Mouse (Mus musculus) urinary bladder, postnatal 14 days (tissue): Measurements from ENCODE around the gene Wfdc12.

ENCODE experiments used
- DNase-seq: peaks from one replicate; pipeline ENCODE4 v3.0.0; 2021; ENCODE audit warnings: low spot score

The Wfdc12 gene

DNA sequence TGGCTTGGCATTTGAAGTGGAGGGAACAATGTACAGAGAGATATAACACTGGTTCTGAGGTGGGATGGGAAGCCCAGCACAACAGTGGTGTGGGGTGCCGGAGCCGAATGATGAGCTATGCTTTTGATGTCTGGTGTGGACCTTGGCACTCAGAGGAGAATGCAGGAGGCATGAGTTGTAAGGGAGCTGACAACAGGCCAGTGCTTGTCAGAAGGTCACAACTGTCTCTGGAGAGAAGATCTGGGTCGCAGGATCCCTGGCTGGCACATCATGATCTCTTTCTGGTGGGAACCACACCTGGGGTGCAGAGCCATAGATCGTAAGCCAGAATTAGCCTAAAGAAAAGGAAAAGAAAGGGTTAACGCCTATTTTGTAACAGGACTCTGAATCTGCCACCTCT is 12.6 kb downstream of the Wfdc12 start:
- DNase-seq, result no peak

DNA sequence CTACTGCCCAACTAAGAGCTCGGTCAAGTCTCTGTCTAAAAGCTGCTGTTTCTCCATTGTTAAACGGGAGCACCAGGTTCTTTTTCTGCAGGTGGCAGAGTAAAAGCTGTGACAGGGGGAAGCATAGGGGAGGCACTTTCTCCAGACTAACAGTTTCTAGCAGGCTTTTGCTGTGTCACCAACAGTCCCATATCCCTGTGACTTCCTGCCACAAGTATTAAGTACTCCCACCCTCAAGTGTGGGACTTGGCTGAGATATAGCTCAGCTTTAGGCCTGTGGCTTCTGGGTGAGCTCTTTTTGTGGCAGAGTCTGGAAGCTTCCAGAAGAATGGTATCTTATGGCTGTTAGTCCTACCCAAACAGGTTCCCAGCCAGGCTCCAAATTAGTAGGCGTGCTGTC is 14.6 kb downstream of the Wfdc12 start:
- no peak for DNase-seq

DNA sequence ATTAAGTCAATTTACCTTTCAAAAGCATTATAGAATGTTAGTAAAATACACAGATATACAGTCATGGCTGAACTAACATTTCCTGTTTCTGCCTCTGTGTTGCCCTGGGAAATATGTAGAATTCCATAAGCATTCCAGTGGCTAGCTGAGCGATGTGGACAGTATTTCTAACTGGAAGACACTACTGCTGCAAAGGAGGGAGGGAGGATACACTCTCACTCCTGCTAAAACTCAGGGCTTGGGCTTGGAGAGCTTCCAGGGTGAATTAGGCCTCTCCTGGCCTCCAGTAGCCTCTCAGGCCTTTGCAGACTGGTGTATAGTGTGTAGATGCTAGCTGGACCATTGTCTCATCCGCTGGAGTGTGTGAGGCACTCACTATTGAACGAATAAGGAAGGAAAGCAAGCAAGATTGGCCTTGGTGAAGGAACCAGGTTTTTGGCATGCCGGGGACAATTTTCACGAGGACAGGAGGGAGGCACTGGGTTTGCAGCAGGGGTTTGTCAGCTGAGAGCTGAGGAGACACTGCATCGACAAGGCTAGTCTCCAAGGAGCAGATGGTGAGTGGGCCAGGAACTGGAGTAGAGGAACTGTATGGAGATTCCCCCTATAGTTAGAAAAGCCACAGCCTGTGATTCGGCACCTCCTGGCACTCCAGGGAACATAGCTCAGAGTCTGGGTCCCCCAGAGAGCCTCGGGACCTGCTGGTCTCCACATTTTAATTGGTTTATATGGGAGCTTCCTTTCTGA is 15.6 kb downstream of the Wfdc12 start:
- no peak for DNase-seq

DNA sequence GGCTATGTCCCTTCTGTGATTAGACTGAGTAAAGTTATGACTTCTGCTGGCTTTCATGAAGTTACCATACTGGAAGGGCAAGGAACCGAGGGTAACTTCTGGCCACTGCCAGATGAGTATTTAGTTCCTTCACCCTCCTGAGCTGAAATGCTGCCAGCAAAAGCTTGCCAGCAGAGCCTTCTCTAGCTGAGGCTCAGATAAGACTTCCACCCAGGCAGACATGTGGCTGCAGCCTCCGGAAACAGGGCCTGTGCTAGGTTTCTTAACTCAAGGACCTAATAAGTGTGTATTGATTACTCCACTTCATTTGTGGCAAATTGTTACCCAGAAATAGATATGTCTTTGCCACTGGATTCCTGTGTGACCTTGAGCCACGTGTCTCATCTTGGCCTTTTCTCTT is 17.0 kb downstream of the Wfdc12 start:
- DNase-seq, result peak; percentile 48

DNA sequence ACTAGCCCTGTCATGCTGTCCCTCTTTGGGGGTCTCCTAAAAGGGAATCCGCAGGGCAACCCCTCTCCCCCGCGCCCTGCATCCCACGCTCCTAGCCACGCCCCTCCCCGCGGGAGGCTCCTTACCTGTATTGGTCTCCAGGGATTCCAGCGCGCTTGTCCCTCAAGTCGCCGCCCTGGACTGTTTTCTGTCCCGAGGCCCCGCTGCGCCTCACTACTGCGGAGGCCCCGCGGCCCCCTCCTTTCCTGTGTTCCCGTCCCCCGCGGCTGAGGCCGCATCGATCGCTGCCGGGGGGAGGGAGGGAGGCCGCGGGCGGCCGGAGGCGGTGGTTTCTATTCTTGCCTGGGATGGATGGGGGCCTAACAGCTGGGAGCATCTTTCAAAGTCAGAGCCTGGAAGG is 19.5 kb downstream of the Wfdc12 start, which contains the start of gene Kcns1:
Kcns1 (minus strand) TSS at position 212 of the 400 bp plus-strand sequence.
- no peak for DNase-seq

DNA sequence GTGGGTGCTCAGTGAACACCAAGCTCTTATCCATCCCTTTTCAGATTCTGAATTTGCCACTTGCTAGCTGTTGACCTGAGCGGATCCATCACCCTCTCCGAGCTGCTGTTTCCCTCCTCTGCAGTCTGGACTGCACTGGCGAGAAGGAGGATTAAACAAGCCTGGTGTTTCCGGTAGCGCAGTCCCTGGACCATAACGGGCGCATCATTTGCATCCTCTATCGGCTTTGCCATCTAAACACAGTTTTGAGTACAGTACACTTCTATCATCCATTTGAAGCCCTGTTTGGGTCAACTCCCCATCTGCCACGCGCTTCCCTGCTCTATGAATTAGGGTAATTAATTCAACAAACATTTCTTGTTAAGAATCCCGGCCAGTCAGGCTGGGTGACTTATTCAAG is 20.1 kb downstream of the Wfdc12 start:
- no peak for DNase-seq

DNA sequence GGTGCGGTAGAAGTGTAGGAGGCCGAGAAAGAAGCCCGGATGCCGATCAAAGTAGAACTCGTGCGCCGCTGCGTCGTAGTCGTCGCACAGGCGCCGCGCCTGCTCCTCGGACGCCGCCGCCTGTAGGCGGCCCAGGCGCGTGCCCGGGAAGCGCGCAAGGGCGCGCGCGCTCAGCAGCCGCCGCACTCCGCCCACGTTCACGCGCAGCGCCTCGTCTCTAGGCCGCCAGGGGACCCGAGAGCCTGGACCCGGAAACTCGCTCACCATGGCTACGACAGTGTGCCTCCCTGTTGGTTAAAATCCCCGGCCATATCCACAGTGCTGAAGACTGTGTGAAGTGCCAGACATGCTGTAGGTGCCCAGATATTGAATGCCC is 21.8 kb downstream of the Wfdc12 start:
- no peak for DNase-seq

DNA sequence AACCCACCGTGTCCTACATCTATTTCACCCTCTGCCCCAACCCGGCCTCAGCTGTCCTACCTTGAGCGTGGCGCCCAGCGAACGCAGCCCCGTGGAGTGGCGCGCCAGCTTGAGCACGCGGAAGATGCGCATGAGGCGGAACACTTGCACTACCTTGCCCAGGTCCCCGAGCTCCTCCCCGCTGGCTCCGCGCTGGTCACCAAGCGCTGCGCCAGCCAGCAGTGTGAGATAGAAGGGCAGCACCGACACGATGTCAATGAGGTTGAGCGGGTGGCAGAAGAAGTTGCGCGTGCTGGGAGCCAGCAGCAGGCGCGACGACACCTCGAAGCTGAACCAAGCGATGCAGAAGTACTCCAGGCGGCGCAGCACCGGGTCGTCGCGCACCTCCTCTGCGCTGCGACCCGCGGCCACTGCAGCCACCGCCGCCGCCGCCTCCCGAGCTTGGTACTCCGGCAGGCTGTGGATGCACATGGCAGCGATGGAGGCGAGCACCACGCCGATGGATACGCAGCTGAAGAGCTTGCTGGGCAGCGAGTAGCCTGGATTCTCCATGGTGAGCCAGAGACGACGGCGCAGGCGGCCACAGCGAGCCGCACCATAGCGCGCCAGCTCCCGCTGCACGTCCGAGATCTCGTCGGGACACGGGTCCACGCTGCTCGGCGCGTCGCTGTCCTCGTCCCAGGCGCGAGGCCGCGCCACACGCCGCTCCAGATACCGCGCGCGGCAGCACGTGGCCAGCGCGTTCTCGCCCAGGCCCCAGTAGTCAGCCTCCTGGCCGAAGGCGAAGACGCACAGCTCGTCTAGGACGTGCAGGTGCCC is 22.4 kb downstream of the Wfdc12 start:
- DNase-seq, result no peak

DNA sequence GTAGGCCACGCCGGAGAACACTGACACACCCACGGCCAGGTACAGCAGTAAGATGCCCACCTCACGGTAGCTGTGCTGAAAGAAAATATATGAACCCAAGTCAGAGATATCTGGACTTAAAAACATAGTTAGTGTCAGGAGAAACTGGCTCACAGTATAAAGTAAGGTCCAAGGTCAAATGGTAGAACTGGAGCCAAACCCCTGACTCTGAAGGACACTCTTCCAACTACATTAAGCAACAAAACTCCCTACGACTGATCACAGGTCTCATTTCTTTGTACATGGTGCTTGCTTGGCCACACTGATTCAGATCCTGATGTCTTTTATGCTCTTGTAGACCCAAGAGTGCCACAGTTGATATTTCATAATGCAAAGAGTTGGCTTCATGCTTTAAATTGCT is 25.5 kb downstream of the Wfdc12 start:
- DNase-seq, result no peak

DNA sequence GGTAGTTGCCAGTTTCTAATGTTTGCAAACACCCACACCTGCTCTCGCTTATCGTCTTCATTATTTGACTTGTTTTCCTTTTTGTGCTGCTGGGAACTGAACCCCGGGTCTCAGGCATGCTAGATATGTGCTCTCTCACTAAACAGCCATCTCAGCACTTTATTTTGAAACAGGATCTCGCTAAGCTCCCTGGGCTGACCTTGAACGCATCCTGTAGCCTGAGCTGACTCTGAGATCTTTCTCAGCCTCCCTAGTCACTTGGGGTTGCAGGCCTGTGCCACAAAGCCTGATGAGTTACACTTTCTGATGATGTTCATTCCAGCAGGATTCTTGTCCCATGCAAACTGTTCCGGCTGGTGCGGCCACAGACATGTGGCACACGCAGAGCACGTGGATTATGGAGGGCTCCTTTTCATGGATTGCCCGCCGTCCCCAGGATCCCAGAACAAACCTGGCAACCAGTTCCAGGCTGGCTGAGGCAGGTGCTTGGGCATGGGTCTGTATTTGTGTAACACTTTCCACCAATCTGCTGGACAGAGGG is 28.8 kb downstream of the Wfdc12 start:
- DNase-seq, result no peak

DNA sequence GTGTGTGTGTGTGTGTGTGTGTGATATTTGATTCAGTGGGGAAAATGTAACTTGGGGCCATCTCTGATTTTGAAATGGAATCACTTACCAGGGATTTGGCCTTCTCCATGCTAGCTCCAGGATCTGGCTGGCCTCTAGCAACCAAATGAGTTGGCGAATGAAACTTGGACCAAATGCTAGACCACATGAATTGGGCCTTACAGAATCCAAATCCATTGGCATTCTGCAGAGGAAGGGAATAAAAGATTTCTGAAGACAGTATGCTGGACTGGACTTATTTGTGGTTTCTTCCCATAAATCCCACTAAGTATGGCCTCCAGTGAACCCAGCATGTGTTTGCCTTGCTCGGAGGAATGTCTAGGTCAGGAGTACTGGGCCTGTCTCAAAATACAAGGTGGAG is 31.6 kb downstream of the Wfdc12 start:
- DNase-seq, result no peak

DNA sequence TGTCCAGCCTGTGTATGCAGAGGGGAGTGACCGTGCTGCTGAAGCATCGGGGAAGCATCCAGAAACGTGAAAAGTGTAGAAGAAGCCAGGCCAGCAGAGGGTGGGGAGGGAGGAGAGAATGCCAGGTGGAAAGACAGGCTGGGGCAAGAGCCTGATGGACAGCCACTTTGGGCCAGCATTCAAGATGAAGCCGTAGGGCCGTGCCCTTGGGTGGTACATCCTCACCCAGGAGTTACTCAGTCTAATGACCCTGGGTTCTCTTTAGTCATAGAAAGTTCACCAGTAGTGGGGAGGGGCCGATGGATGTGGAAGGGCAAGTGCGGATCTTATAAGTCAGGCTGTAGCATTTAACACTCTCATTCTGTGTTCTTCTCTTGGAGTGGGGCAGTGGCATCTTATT is 34.2 kb downstream of the Wfdc12 start:
- no peak for DNase-seq

DNA sequence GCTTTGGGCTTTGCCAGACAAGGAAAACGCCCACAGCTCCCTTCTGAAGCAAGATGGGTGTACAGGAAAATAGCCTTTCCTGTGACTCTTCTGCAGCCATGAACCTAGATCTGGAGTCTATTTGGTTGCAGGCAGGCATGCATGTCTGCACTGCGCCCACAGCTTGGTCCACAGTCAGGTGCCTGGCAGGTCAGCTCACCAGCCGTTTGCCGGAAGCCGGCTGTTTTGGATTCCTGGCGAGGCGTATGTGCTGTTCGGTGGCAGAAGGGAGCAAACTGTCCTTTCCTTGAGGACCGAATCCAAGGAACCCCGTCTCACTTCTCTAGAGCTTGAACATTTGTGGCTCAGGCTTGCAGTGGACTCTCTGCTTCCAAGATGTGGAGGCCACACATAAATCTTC is 36.4 kb downstream of the Wfdc12 start:
- DNase-seq, result no peak

DNA sequence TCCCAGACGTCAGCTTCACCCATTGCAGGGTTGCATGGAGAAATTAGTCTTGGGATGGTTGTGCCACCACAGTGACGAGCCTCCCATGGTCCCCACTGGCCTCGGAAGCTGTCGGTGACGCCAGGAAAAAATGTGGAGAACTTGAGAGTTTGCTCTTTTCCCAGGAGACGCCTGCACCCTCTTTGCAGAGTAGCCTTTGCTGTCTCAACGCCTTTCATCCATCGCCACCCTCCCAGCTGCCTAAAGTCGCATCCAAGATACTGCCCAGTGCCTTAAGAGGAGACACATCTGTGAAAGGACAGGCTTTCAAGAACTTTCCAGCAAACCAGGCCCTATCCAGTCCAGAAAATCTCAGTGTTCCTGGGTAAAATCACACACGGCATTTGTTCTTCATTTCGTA is 38.1 kb downstream of the Wfdc12 start:
- DNase-seq, result no peak

DNA sequence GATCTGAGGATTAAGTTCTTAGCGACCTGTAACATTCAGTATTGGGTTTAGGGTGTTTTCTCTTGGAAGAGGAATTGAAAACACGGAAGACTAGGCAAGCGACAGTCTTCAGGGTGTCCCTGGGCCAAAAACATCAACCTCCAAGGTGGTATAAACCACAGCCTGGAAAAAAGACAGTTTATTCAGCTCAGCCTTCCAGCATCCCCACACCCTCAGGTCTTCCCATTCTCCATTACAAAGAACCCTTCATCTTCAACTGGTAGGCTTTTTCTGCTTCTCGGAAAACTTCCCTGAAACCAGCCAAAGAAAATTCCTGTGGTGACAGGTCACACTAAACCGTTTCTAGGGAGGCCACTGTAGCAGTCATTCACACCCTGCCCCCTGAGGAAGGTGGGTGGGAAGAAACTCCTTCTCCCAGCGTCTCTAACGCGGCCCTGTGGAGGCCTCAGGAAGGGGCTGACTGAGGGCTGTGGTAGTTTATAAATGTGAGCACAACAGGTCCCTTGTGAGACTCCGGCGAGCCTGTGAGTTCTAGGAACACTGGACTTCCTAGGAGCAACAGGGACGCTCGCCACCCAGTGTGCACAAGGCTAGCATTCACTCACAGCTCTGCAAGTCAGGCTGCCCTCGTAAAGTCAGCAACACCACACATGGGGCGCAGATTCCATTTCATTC is 40.2 kb downstream of the Wfdc12 start:
- no peak for DNase-seq

DNA sequence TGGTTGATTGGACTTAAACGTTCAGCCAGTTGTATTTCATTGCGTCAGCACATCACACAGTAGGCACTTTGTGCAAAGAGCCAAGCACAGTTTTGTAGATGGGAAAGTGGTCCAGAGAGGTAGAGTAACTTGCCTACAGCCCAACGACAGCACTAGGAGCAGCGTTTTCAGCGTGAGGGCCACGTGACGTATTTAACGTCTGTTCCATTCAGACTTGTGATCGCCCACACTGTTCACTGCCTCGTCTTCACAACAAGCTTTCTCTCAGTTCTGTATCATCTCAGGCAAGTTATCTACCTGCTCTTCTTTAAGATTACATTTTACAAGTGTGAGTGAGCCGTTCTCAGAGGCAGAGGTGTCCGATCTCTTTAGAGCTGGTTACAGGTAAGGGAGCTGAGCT is 43.9 kb downstream of the Wfdc12 start:
- no peak for DNase-seq

DNA sequence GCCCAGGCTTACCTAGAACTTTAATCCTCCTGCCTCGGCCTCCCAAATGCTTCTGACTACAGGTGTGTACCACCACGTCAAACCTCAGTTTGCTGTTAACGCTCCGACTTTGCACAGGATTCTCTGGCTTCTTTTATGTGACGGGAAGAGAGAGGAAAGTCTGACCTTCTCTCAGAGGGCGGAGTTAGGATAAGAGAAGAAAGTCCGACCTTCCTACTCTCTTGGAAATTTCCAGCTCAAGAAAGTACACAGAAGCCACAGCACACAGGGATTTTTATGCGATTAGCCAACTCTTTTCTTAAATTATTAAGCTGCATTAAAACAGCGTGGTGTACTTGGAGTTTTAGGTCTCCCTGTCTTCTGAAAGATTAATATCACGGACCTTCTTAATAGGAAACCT is 45.9 kb downstream of the Wfdc12 start:
- no peak for DNase-seq

DNA sequence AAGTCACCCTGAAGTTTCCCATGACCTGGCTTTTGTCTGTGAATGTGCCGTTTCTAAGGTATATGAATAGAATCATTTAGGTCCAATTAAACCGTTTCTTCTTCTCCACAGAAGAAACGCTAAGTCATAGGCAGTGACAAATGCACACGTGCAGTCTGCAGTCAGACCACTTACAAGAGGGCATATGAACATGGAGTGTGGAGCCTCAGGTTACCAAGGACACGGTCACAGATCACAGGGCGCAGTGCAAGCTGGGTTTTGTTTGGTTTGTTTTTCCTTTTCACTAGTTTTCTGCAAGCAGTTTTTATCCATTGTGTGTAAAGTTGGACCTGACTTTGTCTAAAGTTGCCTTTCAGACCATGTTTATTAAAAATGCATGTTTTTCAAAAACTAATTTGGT is 46.4 kb downstream of the Wfdc12 start:
- no peak for DNase-seq

DNA sequence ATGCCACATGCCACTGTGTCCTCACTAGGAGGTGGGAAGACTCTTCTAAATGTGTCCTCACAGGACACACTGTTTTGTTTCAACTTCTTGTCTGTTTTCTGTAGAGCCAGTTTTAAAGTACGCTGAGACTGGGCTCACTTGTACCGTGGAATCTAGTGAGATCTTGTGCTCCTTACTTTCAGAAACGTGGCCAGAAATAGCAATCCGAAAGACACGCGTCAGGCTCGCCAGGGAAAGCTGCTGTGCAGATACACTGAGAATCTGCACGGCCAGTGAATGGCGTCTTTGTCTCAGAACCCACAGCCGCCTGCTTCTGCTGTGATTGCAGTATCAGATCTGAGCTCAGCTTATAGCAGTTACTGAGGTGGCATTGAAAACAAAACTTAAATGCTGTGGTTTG is 48.4 kb downstream of the Wfdc12 start:
- no peak for DNase-seq
